Mouse (Mus musculus) neutrophil, adult 5-6 weeks (primary cell): ENCODE measurements around the gene Map3k10. TPM values are rescaled to one million over a fixed set of nuclear protein-coding genes. Genes with fewer than 3 reads are reported as not detected.
"Not testable (repeated sequence)": the region's sequence is repeated elsewhere in the genome, so short reads cannot be mapped to it uniquely, and the experiment has no call there.

Experiments used
- ATAC-seq: fragments of 151-379, 151-347 bp; 2 replicates; pipeline ENCODE4 v1.8.0; 2017; ENCODE audit warnings: mild to moderate bottlenecking, moderate TSS enrichment; ENCODE audit not compliant: insufficient number of reproducible peaks, poor library complexity, low FRiP score, severe bottlenecking; ENCODE audit errors: extremely low read depth
- total RNA-seq: library from RNA; stranded (forward); fragments of 200-1000 nt; gene quantifications from 2 replicates; pipeline ENCODE4 v1.2.3, GENCODE M21; 2017

Gene Map3k10
- total RNA-seq, 1 experiment from 2014 or later, result 7.2 TPM

GRCm38 (mm10) chr7:27657824-27658395 is 16.5 kb downstream of the Map3k10 start:
- no peak for ATAC-seq

GRCm38 (mm10) chr7:27656600-27656999 is 17.8 kb downstream of the Map3k10 start:
- no peak for ATAC-seq

- no peak for ATAC-seq
These were observed 18.9 kb downstream of the Map3k10 start for GRCm38 (mm10) chr7:27655545-27655944.

DNA sequence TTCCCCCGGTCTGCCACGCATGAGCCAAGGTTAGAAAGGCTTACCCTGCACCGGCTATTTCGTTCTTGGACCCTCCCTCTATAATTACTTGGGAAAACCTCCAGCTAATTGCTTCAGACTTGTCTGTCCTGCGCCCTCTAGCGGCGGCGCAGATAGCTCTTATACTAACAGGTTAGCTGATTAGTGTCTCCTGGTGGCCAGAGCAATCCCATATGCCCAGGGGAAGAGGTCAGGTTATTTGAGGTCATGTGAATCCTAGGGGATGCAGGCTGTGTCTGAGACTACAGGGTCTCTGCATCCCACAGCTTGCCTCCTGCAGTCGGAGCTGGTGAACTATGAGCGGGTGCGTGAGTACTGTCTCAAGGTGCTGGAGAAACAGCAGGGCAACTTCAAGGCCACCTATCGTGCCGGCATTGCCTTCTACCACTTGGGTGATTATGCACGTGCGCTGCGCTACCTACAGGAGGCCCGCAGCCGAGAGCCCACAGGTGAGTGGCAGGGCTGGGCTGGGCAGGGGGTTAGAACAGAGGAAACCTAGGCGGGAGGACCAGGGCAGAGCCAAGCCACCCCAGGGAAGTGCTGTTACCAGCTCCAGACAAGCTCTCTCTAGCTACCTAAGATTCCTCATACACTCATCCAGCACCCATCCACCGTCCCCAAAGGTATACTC is 19.7 kb downstream of the Map3k10 start:
- no peak for ATAC-seq

DNA sequence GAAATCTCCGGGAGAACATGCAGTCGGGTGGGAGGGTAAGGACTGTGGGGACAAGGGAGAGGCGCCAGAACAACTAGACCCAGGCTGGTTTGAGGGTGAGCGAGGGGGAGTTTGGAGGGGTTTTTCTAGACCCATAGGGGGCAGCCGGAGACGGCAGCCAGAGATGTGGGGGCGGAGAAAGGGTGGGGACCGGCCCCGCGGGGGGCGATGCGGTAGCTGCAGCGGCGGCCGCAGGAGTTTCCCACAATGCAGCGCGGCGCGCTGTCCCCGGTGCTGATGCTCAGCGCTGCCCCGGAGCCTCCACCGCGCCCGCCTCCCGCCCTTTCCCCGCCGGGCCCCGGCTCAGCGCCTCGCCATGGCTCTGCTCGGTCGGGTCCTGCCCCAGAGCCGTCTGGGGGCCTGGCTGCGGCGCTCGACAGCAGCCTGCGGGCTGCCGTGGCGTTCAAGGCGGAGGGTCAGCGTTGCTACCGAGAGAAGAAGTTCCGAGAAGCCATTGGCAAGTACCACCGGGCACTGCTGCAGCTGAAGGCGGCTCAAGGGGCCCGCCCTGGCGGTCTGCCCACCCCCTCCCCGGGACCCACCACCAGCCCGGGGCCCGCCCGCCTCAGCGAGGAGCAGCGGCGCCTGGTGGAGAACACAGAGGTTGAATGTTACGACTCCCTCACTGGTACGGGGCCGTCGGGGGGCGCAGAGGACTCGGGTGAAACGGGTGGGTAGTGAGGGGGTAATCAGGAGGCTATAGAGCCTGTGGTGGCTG is 20.5 kb downstream of the Map3k10 start, which contains the start of gene Ttc9b:
Gene Ttc9b (plus strand): TSS at position 235 of the 757 bp plus-strand sequence.
- no peak for ATAC-seq

GRCm38 (mm10) chr7:27650949-27651348 is 23.4 kb downstream of the Map3k10 start:
- ATAC-seq, result 0 out of 2 replicates have a peak, but pooled peaks have one; percentile 26

- no peak for ATAC-seq
These were observed 24.7 kb downstream of the Map3k10 start for GRCm38 (mm10) chr7:27649723-27650122.

- ATAC-seq, result no peak
These were observed 27.0 kb downstream of the Map3k10 start for GRCm38 (mm10) chr7:27647281-27648002.

DNA sequence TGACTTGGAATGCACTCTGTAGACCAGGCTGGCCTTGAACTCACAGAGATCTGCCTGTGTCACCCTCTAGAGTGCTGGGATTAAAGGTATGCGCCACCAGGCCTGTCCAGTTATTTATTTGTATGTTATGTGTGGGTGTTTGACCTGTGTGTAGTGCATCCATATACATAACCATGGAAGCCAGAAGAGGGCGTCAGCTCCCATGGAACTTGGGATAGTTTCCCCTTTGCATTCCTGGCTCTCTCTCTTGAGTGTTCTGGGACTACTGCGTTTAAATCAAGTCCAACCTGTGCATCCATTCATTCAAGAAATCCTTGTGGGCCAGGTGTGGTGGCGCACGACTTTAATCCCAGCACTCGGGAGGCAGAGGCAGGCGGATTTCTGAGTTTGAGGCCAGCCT is 27.9 kb downstream of the Map3k10 start:
- no peak for ATAC-seq

DNA sequence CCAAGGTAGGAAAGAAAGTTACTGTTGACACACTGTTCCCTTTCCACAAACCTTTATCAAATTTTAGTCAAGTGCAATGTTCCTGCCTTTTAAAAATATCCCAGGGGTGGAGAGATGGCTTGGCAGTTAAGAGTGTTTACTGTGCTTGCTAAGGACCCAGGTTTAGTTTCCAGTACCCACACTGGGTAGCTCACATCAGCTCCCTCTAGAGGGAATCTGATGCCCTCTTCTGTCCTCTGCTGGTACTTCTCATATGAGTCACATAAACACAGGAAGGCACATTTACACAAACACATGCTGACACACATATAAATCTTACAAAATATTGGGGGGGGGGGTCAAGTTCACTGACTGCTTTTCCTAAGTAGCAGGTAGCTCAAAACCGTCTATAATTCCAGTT is 29.9 kb downstream of the Map3k10 start:
- no peak for ATAC-seq

DNA sequence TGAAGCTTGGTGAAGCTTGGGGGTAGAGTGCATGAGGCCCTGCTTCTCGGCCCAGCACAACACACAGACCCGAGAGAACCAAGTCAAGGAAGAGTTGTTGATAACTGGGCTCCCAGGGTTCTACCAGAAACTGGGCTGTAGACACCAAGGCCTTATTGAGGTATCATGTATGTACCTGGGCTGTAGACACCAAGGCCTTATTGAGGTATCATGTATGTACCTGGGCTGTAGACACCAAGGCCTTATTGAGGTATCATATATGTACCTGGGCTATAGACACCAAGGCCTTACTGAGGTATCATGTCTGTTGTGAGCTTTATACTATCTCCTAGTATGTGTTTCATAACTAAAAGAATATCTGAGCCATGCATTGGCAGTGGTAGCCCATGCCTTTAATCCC is 39.3 kb downstream of the Map3k10 start:
- ATAC-seq, result not testable (repeated sequence)

DNA sequence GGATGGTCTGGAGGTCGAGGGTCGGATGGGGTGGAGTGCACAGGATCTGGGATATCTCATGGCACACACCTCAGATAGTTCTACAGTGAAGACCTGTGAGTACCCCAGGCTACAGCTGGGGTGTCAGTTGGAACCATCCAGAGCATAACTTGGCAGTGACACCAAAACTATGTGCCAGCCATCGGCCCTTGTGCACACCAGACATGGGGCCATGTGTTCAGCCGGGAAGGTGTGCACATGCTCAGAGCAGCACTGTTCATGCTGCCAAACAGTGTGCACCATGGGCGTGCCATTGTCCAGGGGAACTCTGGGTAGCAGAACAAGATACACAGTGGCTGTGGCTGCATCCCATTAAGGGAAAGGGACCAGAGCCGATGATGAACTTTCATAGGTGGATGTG is 39.7 kb downstream of the Map3k10 start:
- ATAC-seq, result no peak

DNA sequence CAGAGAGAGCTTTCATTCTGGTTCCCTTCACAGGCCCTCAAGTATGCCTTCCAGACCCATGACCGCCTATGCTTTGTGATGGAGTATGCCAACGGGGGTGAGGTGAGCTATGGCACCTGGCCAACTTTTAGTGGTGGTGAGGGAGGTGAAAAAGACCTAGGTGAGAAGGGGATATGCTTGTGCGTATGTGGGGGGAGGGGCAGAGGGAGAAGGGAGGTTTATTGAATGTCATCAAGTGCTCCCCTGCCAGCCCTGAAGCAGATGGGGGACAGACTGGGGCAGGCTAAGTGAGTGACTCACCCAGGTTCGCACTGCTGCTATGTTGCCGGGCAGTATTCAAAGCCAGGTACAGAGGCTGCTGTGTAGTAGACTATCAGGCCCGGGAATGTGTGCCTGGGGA is 41.2 kb downstream of the Map3k10 start:
- no peak for ATAC-seq

DNA sequence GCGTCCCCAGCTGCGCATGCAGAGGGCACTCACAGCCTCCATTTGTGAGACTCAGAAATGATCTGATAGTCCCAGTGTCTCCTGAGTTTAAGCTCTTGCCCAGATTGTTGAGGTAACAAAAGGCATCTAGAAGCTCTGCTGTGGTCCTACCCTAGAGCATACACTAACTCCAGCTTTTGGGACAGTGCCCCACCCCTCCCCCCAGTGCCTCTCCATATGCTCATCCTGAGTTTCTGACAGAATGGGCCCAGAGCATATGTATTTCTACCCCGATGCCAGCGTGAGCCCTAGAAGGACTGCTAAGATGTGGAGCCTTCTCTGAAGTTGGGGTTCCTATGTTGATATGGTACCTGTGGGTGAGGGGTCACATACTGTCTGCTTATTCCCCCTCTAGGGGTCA is 43.0 kb downstream of the Map3k10 start:
- ATAC-seq, result no peak

GRCm38 (mm10) chr7:27628816-27629215 is 45.6 kb downstream of the Map3k10 start:
- ATAC-seq, result not testable (repeated sequence)

DNA sequence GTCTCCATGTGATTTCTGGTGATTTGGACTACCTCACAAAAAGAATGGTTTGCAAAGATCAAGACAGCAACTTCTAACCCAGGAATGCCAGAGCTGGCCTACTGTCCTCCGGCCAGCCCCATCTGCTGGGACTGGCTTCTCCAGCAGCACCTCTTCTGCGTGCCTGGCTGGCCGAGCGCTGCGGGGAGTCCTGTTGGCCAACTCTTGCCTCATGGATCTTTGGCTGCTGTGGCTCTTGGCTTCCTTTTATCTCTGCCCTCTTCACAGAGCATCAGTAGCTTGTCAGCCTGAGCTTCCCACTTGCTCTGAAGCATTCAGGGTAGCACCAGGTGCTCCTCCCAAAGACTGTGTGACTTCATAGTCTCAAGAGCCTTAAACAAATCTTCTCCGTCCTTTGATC is 46.2 kb downstream of the Map3k10 start:
- no peak for ATAC-seq

DNA sequence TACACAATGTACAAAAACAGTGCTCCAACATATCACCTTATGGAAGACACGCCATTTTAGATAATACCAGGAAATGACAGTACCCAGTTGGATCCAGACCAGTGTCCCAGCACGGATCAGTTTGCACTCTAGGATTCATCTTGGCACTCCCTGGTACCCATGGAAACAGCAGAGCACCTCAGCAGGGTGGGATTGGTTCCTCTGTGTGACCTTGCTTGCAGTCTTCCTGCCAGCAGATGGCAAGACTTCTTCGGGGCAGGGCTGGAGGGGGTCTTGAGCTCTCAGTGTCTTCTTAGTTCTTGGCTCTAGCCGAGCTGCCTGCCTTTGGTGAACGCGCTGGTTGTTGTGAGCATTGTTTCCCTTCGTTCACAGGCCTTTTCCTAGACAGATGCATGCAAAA is 46.7 kb downstream of the Map3k10 start:
- no peak for ATAC-seq

DNA sequence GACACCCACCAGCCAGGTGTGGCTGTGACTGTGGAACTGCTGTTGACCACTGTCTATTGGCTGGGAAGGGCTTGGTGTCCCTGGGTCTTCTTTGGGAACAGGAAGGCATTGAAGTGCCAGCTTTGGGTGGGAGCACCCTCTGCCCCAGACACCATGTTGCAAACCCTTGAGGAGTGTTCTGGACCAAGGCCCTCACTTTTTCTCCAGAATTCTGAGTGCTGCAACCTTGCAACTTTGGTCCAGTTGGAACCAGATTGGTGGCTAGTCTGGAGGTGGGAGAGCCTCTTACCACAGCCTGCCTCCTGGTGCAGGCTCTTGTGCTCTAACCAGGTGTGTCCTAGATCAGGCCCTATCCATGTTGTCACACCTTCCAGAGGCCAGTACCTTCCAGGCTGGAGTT is 49.4 kb downstream of the Map3k10 start:
- no peak for ATAC-seq

DNA sequence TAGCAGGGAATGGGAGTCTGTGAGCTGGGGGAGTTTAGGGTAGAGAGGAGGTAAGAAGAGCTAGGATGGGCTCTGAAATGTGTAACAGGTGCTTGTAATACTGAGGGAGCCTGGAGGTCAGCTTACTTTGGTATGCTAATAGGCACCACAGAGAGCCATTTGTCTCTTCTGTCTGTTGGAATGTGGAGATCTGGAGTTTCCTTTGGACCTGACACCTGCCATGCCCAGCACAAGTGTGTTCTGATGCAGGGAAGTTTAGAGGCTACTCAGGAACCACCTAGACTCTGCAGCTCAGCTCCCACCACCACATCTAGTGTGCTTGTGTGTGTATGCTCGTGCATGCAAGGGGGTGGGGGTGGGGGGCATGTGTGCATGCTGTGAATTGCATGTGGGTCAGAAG is 52.2 kb downstream of the Map3k10 start:
- no peak for ATAC-seq
